Mouse (Mus musculus): ENCODE measurements around the gene Myh3. TPM values are rescaled to one million over a fixed set of nuclear protein-coding genes. Genes with fewer than 3 reads are reported as not detected.
A peak's percentile ranks its signal among the peaks of the same experiment; 100 is the strongest.

The Myh3 gene
- polyA plus RNA-seq, 1 experiment from 2014 or later, result 150 TPM

- no peaks in the 10 kb centered on the region for H3K27me3 ChIP-seq
- no peak overlapping the region for H3K9ac ChIP-seq
- no peak overlapping the region for H3K4me2 ChIP-seq (replicated peaks)
- 36% methylated on average over 12 of the region's 12 CpGs for WGBS
- no peaks in the 10 kb centered on the region for H3K36me3 ChIP-seq
- H3K4me1 ChIP-seq, result 0 out of 2 replicates have a peak, but pooled peaks cover 7% of the 10 kb centered on the region
- ATAC-seq (ENCODE audit: insufficient number of reproducible peaks, low FRiP score, low TSS enrichment, low read depth), result no peak
- no peak overlapping the region for H3K4me3 ChIP-seq (replicated peaks)
- no peaks in the 10 kb centered on the region for H3K9me3 ChIP-seq (replicated peaks)
- H3K27ac ChIP-seq (replicated peaks), result no peak overlapping the region
Observed at GRCm38 (mm10) chr11:67120697-67121294, 42.7 kb downstream of the Myh3 start.

DNA sequence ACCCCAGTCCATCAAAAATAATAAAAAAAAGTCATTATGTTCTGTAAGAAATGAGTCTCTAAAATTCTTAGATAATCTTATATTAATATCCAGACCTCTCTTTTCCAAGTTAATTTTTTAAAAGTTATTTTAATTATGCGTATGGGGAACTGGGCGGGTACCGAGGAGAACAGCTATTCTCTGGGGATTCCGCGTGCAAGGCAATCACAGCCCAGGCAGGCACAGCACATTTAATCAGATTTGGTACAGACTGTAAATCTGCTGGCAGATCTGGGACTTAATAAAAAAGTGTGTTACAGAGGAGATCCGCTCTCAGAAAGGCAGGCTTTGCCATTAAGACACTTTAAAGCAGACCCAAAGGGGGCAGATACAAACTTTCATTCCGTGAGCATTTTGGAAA is 46.8 kb downstream of the Myh3 start:
- no peak overlapping the region for H3K9ac ChIP-seq
- 42% methylated on average over 7 of the region's 7 CpGs for WGBS
- no peaks in the 10 kb centered on the region for H3K27me3 ChIP-seq
- H3K4me2 ChIP-seq (replicated peaks), result 0 out of 2 replicates have a peak overlapping the region, but pooled peaks have one; percentile 17
- ATAC-seq (ENCODE audit: insufficient number of reproducible peaks, low FRiP score, low TSS enrichment, low read depth), result no peak
- H3K36me3 ChIP-seq, result no peaks in the 10 kb centered on the region
- no peak overlapping the region for H3K27ac ChIP-seq (replicated peaks)
- H3K4me3 ChIP-seq (replicated peaks), result no peak overlapping the region
- 0 out of 2 replicates have a peak, but pooled peaks cover 7% of the 10 kb centered on the region for H3K4me1 ChIP-seq
- no peaks in the 10 kb centered on the region for H3K9me3 ChIP-seq (replicated peaks)

- Histone ChIP-seq H3K36me3 (no peaks in the 10 kb centered on the region), H3K9ac (no peak overlapping the region), H3K27ac (replicated peaks) (no peak overlapping the region), H3K27me3 (no peaks in the 10 kb centered on the region), H3K4me3 (replicated peaks) (peak overlapping the region; percentile 7; the same call in 1 of the 2 replicates), H3K4me1 (0 out of 2 replicates have a peak, but pooled peaks cover 7% of the 10 kb centered on the region), H3K4me2 (replicated peaks) (0 out of 2 replicates have a peak overlapping the region, but pooled peaks have one; percentile 17), H3K9me3 (replicated peaks) (no peaks in the 10 kb centered on the region)
- 33% methylated on average over 17 of the region's 17 CpGs for WGBS
- ATAC-seq (ENCODE audit: insufficient number of reproducible peaks, low FRiP score, low TSS enrichment, low read depth), result no peak
Observed at GRCm38 (mm10) chr11:67125361-67125760, 47.3 kb downstream of the Myh3 start.

DNA sequence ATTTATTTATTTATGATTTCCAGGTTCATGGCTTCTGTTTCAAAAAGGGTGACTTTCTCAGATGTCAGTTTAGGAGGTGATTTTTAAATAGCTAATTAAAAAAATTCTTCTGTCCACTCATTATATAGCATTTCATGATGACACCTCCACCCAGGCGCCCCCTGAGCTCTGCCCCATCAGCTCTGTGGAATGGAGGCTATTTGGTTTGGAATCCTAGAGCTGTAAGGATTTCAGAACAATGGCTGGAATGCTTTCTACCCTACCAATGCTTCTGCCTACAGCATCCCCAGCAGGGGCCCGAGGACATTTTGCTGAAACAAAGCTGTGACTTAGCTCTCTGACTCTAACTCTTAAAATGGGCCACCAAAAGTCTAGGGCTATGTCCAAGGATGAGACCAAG is 55.4 kb downstream of the Myh3 start:
- WGBS, result 76% methylated on average over 2 of the region's 2 CpGs

GRCm38 (mm10) chr11:67134654-67135053 is 56.6 kb downstream of the Myh3 start:
- Histone ChIP-seq H3K36me3 (no peaks in the 10 kb centered on the region), H3K27me3 (no peaks in the 10 kb centered on the region), H3K4me2 (replicated peaks) (no peak overlapping the region), H3K4me3 (replicated peaks) (no peak overlapping the region), H3K4me1 (no peaks in the 10 kb centered on the region), H3K27ac (replicated peaks) (no peak overlapping the region), H3K9ac (no peak overlapping the region), H3K9me3 (replicated peaks) (no peaks in the 10 kb centered on the region)
- 79% methylated on average over 6 of the region's 6 CpGs for WGBS
- ATAC-seq (ENCODE audit: insufficient number of reproducible peaks, low FRiP score, low TSS enrichment, low read depth), result no peak

More for the DNA sequence above, 55.4 kb downstream of the Myh3 start:
- Histone ChIP-seq H3K4me2 (replicated peaks) (no peak overlapping the region), H3K9ac (no peak overlapping the region), H3K27ac (replicated peaks) (no peak overlapping the region), H3K27me3 (no peaks in the 10 kb centered on the region), H3K4me1 (no peaks in the 10 kb centered on the region), H3K9me3 (replicated peaks) (no peaks in the 10 kb centered on the region), H3K36me3 (no peaks in the 10 kb centered on the region), H3K4me3 (replicated peaks) (no peak overlapping the region)
- no peak for ATAC-seq (ENCODE audit: insufficient number of reproducible peaks, low FRiP score, low TSS enrichment, low read depth)

- H3K4me3 ChIP-seq (replicated peaks), result no peak overlapping the region
- no peaks in the 10 kb centered on the region for H3K4me1 ChIP-seq
- WGBS, result 87% methylated on average over 2 of the region's 2 CpGs
- ATAC-seq (ENCODE audit: insufficient number of reproducible peaks, low FRiP score, low TSS enrichment, low read depth), result no peak
- H3K4me2 ChIP-seq (replicated peaks), result no peak overlapping the region
- no peaks in the 10 kb centered on the region for H3K9me3 ChIP-seq (replicated peaks)
- no peaks in the 10 kb centered on the region for H3K36me3 ChIP-seq
- H3K27me3 ChIP-seq, result no peaks in the 10 kb centered on the region
- no peak overlapping the region for H3K27ac ChIP-seq (replicated peaks)
- H3K9ac ChIP-seq, result no peak overlapping the region
Observed at GRCm38 (mm10) chr11:67135532-67135931, 57.4 kb downstream of the Myh3 start.

GRCm38 (mm10) chr11:67139556-67139955 is 61.5 kb downstream of the Myh3 start:
- no peaks in the 10 kb centered on the region for H3K27me3 ChIP-seq
- H3K4me2 ChIP-seq (replicated peaks), result no peak overlapping the region
- H3K27ac ChIP-seq (replicated peaks), result no peak overlapping the region
- 55% methylated on average over 8 of the region's 8 CpGs for WGBS
- H3K9ac ChIP-seq, result no peak overlapping the region
- H3K36me3 ChIP-seq, result no peaks in the 10 kb centered on the region
- H3K9me3 ChIP-seq (replicated peaks), result no peaks in the 10 kb centered on the region
- H3K4me3 ChIP-seq (replicated peaks), result no peak overlapping the region
- ATAC-seq (ENCODE audit: insufficient number of reproducible peaks, low FRiP score, low TSS enrichment, low read depth), result no peak
- no peaks in the 10 kb centered on the region for H3K4me1 ChIP-seq

DNA sequence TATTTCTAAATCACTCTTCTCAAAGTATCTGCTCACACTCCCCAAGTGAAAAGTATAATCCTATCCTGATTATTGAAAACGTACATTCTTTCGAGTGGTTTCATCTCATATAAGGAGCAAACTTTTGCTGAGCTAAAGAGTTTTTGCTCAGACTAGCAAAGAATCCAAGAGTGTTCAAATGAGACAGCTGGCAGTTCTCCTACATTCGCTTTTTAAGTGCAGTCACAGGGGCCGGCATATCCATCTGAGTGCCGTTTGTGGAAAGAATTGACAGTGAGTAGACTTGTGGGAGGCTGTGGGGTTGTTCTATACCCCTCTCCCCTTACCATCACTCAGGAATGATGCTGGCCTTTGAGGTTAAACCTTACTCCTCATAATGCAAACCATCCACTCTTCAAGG is 62.1 kb downstream of the Myh3 start:
- no peaks in the 10 kb centered on the region for H3K36me3 ChIP-seq
- no peaks in the 10 kb centered on the region for H3K9me3 ChIP-seq (replicated peaks)
- no peaks in the 10 kb centered on the region for H3K4me1 ChIP-seq
- H3K4me3 ChIP-seq (replicated peaks), result no peak overlapping the region
- H3K4me2 ChIP-seq (replicated peaks), result no peak overlapping the region
- H3K27ac ChIP-seq (replicated peaks), result no peak overlapping the region
- no peak for ATAC-seq (ENCODE audit: insufficient number of reproducible peaks, low FRiP score, low TSS enrichment, low read depth)
- H3K27me3 ChIP-seq, result no peaks in the 10 kb centered on the region
- no peak overlapping the region for H3K9ac ChIP-seq
- 46% methylated on average over 5 of the region's 5 CpGs for WGBS

- Histone ChIP-seq H3K4me3 (replicated peaks) (no peak overlapping the region), H3K27ac (replicated peaks) (no peak overlapping the region), H3K36me3 (no peaks in the 10 kb centered on the region), H3K9ac (no peak overlapping the region), H3K27me3 (no peaks in the 10 kb centered on the region), H3K4me1 (no peaks in the 10 kb centered on the region), H3K9me3 (replicated peaks) (no peaks in the 10 kb centered on the region), H3K4me2 (replicated peaks) (no peak overlapping the region)
- ATAC-seq (ENCODE audit: insufficient number of reproducible peaks, low FRiP score, low TSS enrichment, low read depth), result no peak
- WGBS, result 66% methylated on average over 6 of the region's 6 CpGs
Observed at GRCm38 (mm10) chr11:67141031-67141430, 62.9 kb downstream of the Myh3 start.

- H3K4me1 ChIP-seq, result no peaks in the 10 kb centered on the region
- H3K27me3 ChIP-seq, result no peaks in the 10 kb centered on the region
- ATAC-seq (ENCODE audit: insufficient number of reproducible peaks, low FRiP score, low TSS enrichment, low read depth), result no peak
- no peak overlapping the region for H3K4me2 ChIP-seq (replicated peaks)
- H3K9me3 ChIP-seq (replicated peaks), result no peaks in the 10 kb centered on the region
- H3K4me3 ChIP-seq (replicated peaks), result no peak overlapping the region
- H3K9ac ChIP-seq, result no peak overlapping the region
- no peak overlapping the region for H3K27ac ChIP-seq (replicated peaks)
- 65% methylated on average over 4 of the region's 4 CpGs for WGBS
- H3K36me3 ChIP-seq, result no peaks in the 10 kb centered on the region
Observed at GRCm38 (mm10) chr11:67142047-67142446, 63.9 kb downstream of the Myh3 start.

DNA sequence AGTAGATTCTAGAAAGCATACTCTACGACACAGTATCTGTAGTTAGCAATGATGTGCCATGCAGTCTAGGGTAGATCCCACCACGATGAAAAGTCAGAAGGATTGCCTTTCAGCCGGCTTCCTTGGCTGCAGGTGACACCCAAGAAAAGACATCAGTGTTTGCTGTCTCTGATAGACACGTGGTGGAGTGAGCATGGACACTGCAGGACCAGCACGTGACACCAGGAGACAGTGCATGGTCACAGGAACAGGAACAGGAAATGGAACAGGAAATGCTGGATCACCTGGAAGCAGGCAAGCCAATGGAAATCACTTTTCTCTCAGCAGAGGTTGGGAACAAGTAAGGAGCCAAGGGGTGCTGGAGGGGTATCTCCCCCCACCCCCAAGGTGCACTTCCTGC is 65.0 kb downstream of the Myh3 start:
- WGBS, result 75% methylated on average over 5 of the region's 5 CpGs
- no peak overlapping the region for H3K4me3 ChIP-seq (replicated peaks)
- no peaks in the 10 kb centered on the region for H3K9me3 ChIP-seq (replicated peaks)
- no peaks in the 10 kb centered on the region for H3K27me3 ChIP-seq
- H3K36me3 ChIP-seq, result no peaks in the 10 kb centered on the region
- H3K4me2 ChIP-seq (replicated peaks), result no peak overlapping the region
- H3K9ac ChIP-seq, result no peak overlapping the region
- no peaks in the 10 kb centered on the region for H3K4me1 ChIP-seq
- H3K27ac ChIP-seq (replicated peaks), result no peak overlapping the region
- no peak for ATAC-seq (ENCODE audit: insufficient number of reproducible peaks, low FRiP score, low TSS enrichment, low read depth)

DNA sequence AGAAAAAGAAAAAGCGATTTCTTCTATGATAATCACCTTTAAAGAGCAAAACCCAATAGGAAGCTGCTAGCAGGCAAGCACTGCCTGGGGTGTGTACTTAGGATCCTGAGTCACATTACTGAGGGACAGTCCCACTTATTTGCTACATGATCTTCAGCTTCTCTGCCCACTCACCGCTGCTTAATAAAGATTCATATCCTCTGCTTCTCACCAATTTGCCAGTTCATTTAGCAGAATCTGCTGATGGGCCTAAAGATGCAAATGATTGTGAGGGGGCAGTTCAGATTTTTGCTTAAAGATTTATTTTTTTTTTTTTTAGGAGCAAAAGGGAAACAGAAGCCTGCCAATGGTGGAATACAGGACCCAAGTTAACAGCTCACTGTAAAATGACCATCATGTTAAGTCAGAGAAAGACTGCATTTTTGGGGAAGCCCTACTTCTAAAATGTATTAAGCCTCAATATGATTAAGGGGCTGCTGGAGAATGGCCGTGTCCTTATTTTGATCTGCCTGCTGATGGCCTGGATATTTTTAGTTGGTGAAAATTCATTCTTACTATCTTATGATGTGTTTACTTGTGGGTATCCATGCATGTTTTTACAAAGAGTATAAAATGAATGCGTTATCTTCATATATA is 65.9 kb downstream of the Myh3 start:
- H3K4me1 ChIP-seq, result no peaks in the 10 kb centered on the region
- no peak overlapping the region for H3K9ac ChIP-seq
- H3K27ac ChIP-seq (replicated peaks), result no peak overlapping the region
- no peak overlapping the region for H3K4me2 ChIP-seq (replicated peaks)
- H3K36me3 ChIP-seq, result no peaks in the 10 kb centered on the region
- no peak for ATAC-seq (ENCODE audit: insufficient number of reproducible peaks, low FRiP score, low TSS enrichment, low read depth)
- H3K9me3 ChIP-seq (replicated peaks), result no peaks in the 10 kb centered on the region
- no peaks in the 10 kb centered on the region for H3K27me3 ChIP-seq
- 77% methylated on average over 4 of the region's 4 CpGs for WGBS
- H3K4me3 ChIP-seq (replicated peaks), result no peak overlapping the region
